Mouse (Mus musculus): Measurements from ENCODE around the gene Cited1. TPM values are rescaled to one million over a fixed set of nuclear protein-coding genes. Genes with fewer than 3 reads are reported as not detected.
"Not testable (repeated sequence)": the region's sequence is repeated elsewhere in the genome, so short reads cannot be mapped to it uniquely, and the experiment has no call there.

The Cited1 gene
- polyA plus RNA-seq (2015; fragmentation: Nextera tagmentation; extraction: Ambion mirVana) = 18.5 and 20.4 TPM in 2 replicates

DNA sequence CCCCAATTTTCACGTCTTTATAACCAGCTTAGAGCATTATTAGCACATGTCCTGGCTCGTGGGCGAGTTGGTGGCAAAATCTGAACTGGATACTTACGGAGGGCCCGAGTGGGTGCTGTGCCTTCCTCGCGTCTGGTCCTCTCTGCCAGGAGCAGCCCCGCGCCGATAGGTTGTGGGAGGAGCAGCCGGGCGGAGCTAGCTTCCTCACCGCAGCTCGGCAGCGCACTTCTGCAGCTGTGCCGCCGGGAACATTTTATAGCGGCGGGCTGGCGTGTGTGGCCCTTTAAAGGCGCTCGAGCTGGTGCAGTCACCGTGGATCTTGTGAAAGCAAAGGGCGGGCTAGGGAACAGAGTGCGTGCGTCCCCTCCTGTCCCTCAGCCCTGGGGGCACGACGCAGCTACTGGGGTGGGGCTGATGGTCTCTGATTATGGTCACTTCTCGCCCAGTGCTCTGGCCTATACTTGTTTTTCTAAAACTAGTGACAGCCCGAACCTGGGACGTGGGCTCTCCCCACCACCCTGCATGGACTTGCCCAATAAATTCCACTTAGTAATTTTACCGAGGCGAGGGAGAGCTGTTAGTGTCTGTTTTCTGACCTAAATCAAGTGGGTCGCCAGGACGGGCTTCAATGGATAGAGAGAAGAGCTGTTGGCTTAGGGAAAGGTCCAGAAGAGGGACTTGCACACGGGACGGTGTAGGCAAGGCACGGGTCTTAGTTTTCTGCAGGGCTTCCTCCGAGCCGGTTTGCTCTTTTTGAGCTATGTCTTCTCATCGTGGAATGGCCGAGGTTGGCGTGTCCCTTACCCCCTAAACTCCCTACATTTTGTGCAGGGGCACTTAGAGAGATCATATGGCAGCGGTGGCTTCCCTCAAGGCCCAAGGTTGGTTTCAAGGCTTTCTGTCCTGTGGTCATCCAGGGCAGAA, at the start of gene Cited1:
Cited1 (minus strand) TSS at position 245 of the 924 bp plus-strand sequence.
- Histone ChIP-seq H3K4me2 (peak within 1 kb of the TSS; percentile 91), H3K27me3 (peaks cover 67% of the 10 kb centered on the region), H3K9me3 (no peaks in the 10 kb centered on the region), H3K9ac (peak within 1 kb of the TSS; percentile 24), H3K4me1 (no peaks in the 10 kb centered on the region), H3K27ac (no peak within 1 kb of the TSS; the same call in 1 of the 2 replicates), H3K36me3 (no peaks in the 10 kb centered on the region), H3K4me3 (peak within 1 kb of the TSS; percentile 52)
- peak; percentile 88 for ATAC-seq (ENCODE audit: borderline replicate concordance, extremely low read depth, low FRiP score, low TSS enrichment)
- WGBS = 6% methylated on average over 42 of the region's 44 CpGs

DNA sequence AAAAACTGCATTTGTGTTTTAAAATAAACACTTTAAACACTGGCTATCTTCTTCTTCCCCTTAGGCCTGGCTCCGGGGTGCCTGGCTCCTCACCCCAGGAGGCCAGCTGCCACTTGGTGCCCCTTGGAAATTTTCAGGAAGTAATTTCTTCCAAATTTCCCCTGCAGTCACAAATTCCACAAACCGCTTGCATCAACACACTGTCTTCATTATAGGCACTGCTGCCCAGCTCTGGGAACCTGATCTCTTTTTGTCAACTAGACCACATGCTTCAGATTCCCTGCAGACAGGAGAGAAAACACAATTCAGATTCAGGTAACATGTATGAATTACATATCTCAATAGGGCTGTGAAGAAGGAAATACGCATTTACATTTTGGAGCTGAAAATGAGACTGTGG, 32.9 kb upstream of the Cited1 start:
- Histone ChIP-seq H3K27me3 (no peaks in the 10 kb centered on the region; the same call in 1 of the 2 replicates), H3K4me3 (no peak overlapping the region), H3K9ac (no peak overlapping the region), H3K27ac (no peak overlapping the region), H3K4me1 (no peaks in the 10 kb centered on the region), H3K9me3 (no peaks in the 10 kb centered on the region), H3K4me2 (no peak overlapping the region), H3K36me3 (no peaks in the 10 kb centered on the region)
- no peak for ATAC-seq (ENCODE audit: borderline replicate concordance, extremely low read depth, low FRiP score, low TSS enrichment)
- 68% methylated on average over 3 of the region's 3 CpGs for WGBS

DNA sequence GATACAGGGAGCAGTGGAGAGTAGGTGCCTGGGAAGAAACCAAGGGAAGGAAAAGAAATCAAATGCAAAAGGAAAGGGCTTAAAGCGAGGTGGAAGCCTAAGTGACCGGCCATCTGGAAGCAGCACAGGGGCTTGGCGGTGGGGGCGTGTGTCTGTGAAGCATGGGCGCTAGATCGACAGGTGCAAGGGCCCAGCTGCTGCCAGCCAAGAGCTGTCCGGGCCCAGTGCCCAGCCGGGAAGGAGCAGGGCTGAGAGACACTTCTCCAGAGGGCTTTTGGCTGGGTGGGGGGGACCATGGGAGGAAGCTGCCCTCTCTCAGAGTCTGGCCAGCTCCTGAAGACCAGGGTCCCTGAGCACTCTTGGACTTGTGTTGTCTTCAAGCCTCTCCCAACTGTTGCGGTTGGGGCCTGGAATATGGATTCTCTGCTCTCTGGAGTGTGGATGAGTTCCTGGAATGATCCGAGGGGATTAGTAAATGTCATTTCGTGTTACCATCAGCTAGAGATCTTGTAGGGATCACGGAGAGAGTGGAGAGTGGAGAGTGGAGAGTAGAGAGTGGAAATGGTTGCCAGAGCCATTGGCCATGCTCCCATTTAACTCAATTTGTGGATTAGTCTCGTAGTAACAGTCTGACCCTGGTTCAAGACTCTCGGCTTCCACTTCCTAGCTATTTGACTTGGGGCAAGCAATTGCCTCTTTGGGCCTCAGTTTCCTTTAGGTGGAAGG, 10.8 kb upstream of the Cited1 start:
- H3K4me2 ChIP-seq = no peak overlapping the region
- H3K9ac ChIP-seq = no peak overlapping the region
- H3K4me3 ChIP-seq = no peak overlapping the region
- no peaks in the 10 kb centered on the region; the same call in 1 of the 2 replicates for H3K27me3 ChIP-seq
- no peak overlapping the region for H3K27ac ChIP-seq
- no peaks in the 10 kb centered on the region for H3K36me3 ChIP-seq
- H3K4me1 ChIP-seq = no peaks in the 10 kb centered on the region
- 78% methylated on average over 14 of the region's 14 CpGs for WGBS
- no peak for ATAC-seq (ENCODE audit: borderline replicate concordance, extremely low read depth, low FRiP score, low TSS enrichment)
- no peaks in the 10 kb centered on the region for H3K9me3 ChIP-seq

DNA sequence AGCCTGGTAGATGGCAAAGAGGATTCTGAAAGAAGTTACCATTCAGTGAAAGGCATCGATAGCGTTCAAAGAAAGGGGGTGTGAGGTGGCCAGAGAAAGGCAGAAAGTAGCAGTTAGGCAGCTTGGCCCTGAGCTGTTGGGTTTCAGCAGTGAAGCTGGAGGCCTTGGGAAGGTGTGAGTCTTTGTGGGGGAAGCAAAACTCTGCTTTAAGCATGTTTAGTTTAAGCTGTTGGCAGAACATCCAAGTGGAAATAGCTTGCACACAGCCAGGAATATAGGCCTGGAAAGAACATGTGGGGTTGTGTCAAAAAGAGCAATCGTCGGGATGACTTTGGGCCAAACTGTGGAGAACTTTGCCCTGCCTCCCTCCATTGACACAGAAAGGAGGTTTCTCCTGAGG, 7.8 kb upstream of the Cited1 start:
- WGBS = 73% methylated on average over 4 of the region's 4 CpGs

DNA sequence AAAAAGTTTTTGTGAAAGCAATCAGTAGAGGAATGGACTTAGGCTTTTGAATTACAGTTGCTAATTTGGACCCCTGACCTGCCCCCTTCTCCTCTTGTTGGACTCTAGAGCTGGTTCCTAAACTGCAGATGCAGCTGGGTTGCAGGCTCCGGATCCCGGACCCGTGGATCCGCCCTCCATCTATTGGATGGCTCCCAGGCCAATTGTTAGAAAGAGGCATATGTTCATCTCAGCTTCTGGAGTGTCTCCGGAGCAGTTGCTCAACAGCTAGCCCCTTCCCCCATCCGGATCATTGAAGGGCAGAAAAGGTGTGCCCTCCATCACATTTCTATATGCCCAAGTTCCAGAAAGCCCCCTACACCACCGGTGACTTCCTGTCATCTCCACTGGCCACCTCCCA, 1.9 kb upstream of the Cited1 start:
- Histone ChIP-seq H3K9ac (no peak overlapping the region), H3K36me3 (no peaks in the 10 kb centered on the region), H3K9me3 (no peaks in the 10 kb centered on the region), H3K27ac (no peak overlapping the region), H3K4me2 (peak overlapping the region; percentile 91), H3K27me3 (peaks cover 60% of the 10 kb centered on the region), H3K4me3 (no peak overlapping the region), H3K4me1 (no peaks in the 10 kb centered on the region)
- no peak for ATAC-seq (ENCODE audit: borderline replicate concordance, extremely low read depth, low FRiP score, low TSS enrichment)
- WGBS = 17% methylated on average over 7 of the region's 7 CpGs

More for the DNA sequence above, 7.8 kb upstream of the Cited1 start:
- Histone ChIP-seq H3K9me3 (no peaks in the 10 kb centered on the region), H3K9ac (no peak overlapping the region), H3K4me2 (no peak overlapping the region), H3K36me3 (no peaks in the 10 kb centered on the region), H3K27me3 (peaks cover 3% of the 10 kb centered on the region; the same call in 1 of the 2 replicates), H3K4me1 (no peaks in the 10 kb centered on the region), H3K4me3 (no peak overlapping the region), H3K27ac (no peak overlapping the region)
- no peak for ATAC-seq (ENCODE audit: borderline replicate concordance, extremely low read depth, low FRiP score, low TSS enrichment)

DNA sequence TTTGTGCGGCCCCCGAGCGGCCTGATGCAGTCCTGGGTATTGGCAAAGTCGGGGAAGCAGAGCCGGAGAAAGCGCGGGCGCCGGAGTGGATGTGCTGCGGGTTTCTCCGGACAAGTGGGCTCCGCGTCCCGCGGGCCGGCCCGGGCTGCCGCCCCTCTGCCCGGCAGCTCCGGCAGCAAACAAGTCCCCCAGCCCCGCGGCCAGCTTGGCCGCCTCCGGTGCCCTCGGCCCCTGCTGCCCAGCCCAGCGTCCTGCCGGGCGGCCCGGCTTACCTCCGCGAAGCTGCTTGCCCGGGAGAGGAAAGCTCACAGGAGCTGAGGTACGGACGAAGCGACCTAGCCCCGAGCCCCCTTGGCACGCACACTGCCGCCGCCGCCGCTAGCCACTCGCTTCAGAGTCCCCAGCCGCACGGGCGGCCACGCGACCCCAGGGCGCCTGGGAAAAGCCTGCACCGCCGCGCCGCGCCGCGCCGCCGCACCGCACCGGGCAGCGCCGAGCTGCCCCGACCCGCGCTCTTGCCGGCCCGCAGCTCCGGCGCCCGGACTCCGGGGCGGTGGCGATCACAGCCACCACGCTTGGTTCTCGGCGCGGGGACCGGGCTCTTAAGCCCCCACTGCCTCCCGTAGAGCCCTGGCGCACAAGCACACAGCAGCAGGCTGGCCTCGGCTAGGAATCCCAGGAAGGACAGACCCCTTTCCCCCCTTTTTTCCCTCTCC, 602 bp downstream of the Cited1 start:
- H3K27me3 ChIP-seq = peaks cover 68% of the 10 kb centered on the region
- no peak overlapping the region; the same call in 1 of the 2 replicates for H3K27ac ChIP-seq
- no peaks in the 10 kb centered on the region for H3K36me3 ChIP-seq
- WGBS = 10% methylated on average over 66 of the region's 80 CpGs
- peak overlapping the region; percentile 91 for H3K4me2 ChIP-seq
- H3K9me3 ChIP-seq = no peaks in the 10 kb centered on the region
- ATAC-seq (ENCODE audit: borderline replicate concordance, extremely low read depth, low FRiP score, low TSS enrichment) = peak; percentile 48; the same call in 1 of the 2 replicates
- peak overlapping the region; percentile 52 for H3K4me3 ChIP-seq
- H3K9ac ChIP-seq = peak overlapping the region; percentile 24; the same call in 1 of the 2 replicates
- no peaks in the 10 kb centered on the region for H3K4me1 ChIP-seq

DNA sequence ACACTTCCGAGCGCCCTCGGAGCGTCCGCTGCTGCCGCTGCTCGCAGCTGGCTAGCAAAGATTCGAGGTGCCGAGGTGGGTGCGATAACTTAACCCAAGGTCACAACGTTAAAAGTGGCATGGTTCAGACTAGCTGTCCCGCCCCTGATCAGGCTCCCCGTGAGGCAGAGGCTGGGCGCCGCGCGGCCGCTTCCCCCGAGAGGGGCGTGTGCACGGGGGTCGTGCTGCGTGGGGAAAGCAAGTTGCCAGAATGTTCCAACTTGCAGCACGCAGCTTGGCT, 1.1 kb downstream of the Cited1 start:
- Histone ChIP-seq H3K4me2 (peak overlapping the region; percentile 91), H3K9ac (0 out of 2 replicates have a peak overlapping the region, but pooled peaks have one; percentile 24), H3K27ac (no peak overlapping the region), H3K27me3 (peaks cover 72% of the 10 kb centered on the region), H3K4me3 (peak overlapping the region; percentile 52), H3K4me1 (no peaks in the 10 kb centered on the region), H3K36me3 (no peaks in the 10 kb centered on the region), H3K9me3 (no peaks in the 10 kb centered on the region)
- WGBS = 9% methylated on average over 22 of the region's 24 CpGs
- ATAC-seq (ENCODE audit: borderline replicate concordance, extremely low read depth, low FRiP score, low TSS enrichment) = no peak

DNA sequence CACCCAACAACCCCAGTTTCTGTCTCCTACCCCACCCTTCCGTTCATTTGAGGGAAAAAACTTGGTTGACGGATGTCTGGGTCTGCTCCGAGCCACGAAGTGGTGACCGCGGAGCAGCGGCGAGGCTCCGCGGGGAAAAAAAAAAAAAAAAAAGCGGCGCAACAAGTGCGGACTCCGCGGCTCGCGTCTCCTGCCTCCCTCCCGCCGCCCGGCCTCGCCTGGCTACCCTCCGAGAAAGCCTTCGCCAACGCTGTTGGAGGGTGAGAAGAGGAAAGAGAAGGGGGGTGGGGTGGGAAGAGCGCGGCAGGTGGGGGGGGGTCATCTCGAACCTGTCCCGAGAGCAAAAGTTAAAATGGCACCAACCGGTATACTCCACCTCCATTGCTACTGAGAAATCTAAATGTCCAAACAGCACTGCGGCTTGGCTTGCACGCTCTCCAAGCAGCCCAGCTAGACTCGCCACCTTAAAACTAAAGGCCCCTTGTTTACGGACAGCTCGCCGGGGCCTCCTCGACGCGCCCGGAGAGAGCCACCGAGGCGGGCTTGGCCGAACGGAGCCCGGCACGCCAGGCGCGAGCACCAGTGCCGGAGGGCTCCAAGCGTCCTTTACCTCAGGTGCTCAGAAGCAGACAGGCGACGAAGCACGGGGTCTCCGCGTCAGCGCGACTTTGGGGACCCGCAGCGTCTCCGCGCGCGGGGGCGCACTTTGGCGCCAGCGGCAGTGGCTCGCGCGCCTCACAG, 1.7 kb downstream of the Cited1 start:
- H3K9me3 ChIP-seq = no peaks in the 10 kb centered on the region
- no peaks in the 10 kb centered on the region for H3K36me3 ChIP-seq
- no peaks in the 10 kb centered on the region for H3K4me1 ChIP-seq
- peak overlapping the region; percentile 91 for H3K4me2 ChIP-seq
- peak overlapping the region; percentile 52 for H3K4me3 ChIP-seq
- H3K27me3 ChIP-seq = peaks cover 72% of the 10 kb centered on the region
- H3K27ac ChIP-seq = no peak overlapping the region
- 15% methylated on average over 57 of the region's 68 CpGs for WGBS
- no peak; the same call in 1 of the 2 replicates for ATAC-seq (ENCODE audit: borderline replicate concordance, extremely low read depth, low FRiP score, low TSS enrichment)
- H3K9ac ChIP-seq = 0 out of 2 replicates have a peak overlapping the region, but pooled peaks have one; percentile 2

DNA sequence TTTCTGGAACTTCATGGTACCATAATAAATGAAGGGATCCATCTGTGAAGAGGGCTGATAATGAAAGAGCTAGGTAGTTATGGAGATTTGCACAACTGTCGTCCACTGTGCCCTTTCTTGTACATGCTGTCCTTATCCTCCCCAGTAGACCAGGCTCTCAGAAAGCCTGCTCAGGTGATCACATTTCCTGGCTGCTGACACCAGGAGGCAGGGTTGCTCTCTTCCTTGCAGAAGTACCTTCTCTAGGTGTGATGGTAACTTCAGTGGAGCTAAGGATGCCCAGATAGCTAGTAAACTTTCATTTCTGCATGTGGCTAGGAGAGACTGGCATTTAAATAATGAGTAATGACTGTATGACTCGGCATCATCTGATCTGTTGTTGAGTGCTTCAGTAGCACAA, 7.6 kb downstream of the Cited1 start:
- Histone ChIP-seq H3K36me3 (no peaks in the 10 kb centered on the region), H3K27ac (no peak overlapping the region), H3K4me2 (no peak overlapping the region), H3K27me3 (peaks cover 17% of the 10 kb centered on the region), H3K9ac (no peak overlapping the region), H3K9me3 (no peaks in the 10 kb centered on the region), H3K4me1 (no peaks in the 10 kb centered on the region), H3K4me3 (no peak overlapping the region)
- 52% methylated on average over 2 of the region's 2 CpGs for WGBS
- no peak for ATAC-seq (ENCODE audit: borderline replicate concordance, extremely low read depth, low FRiP score, low TSS enrichment)

DNA sequence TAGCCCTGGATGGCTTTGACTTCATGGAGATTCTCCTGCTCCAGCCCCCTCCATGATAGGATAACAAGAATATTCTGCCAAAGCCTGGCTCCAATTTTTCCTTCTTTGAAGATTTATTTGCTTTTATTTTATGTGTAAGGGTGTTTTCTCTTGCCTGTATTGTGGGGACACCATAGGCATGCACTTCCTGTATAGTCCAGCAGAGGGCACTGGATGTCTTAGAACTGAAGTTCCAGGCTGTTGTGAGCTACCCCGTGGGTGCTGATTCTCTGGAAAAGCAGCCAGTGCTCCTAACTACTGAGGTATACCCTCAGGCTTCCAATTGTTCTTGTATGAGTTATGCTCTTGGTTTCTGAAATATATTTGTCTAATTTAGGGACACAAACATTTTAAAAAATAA, 32.9 kb downstream of the Cited1 start:
- no peak overlapping the region for H3K27ac ChIP-seq
- H3K9ac ChIP-seq = no peak overlapping the region
- no peak overlapping the region for H3K4me2 ChIP-seq
- 16% methylated on average over 1 of the region's 1 CpGs for whole genome bisulfite sequencing
- H3K36me3 ChIP-seq = no peaks in the 10 kb centered on the region
- no peak for ATAC-seq (ENCODE audit: borderline replicate concordance, extremely low read depth, low FRiP score, low TSS enrichment)
- H3K9me3 ChIP-seq = no peaks in the 10 kb centered on the region
- H3K27me3 ChIP-seq = no peaks in the 10 kb centered on the region
- no peaks in the 10 kb centered on the region for H3K4me1 ChIP-seq
- H3K4me3 ChIP-seq = no peak overlapping the region

DNA sequence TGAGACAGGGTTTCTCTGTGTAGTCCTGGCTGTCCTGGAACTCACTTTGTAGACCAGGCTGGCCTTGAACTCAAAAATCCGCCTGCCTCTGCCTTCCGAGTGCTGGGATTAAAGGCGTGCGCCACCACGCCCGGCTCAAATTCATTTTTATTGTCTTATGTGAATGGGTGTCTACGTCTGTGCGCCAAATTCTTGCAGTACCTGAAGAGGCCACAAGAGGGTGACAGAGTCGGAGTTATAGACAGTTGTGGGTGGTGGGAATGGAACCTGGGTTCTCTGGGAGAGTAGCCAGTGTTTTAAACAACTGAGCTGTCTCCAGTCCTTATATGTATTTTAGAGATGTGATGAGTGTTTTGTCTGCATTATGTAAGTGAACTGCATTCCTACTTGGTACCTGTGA, 36.6 kb downstream of the Cited1 start:
- not testable (repeated sequence) for H3K9ac ChIP-seq; H3K4me3 ChIP-seq; H3K27me3 ChIP-seq; H3K36me3 ChIP-seq; ATAC-seq (ENCODE audit: borderline replicate concordance, extremely low read depth, low FRiP score, low TSS enrichment); H3K4me2 ChIP-seq; H3K9me3 ChIP-seq; H3K4me1 ChIP-seq; H3K27ac ChIP-seq
- WGBS = 37% methylated on average over 9 of the region's 9 CpGs

All from lung, embryonic 15.5 days (tissue).